Mouse (Mus musculus) CH12.LX (cell line): Measurements from ENCODE around the gene Kcnq4. TPM values are rescaled to one million over a fixed set of nuclear protein-coding genes. Genes with fewer than 3 reads are reported as not detected.

Source experiments
- DNase-seq: peaks from one replicate; pipeline ENCODE4 v3.0.0-alpha.2; 2013; ENCODE audit errors: extremely low read depth
- H3K27ac ChIP-seq: 2 replicates; pipeline ENCODE4 v1.5.1; 2012; ENCODE audit warnings: low read depth, mild to moderate bottlenecking, control low read depth, moderate library complexity; ENCODE audit not compliant: insufficient read depth
- H3K27me3 ChIP-seq: replicated peaks from 2 replicates; pipeline ENCODE3; 2012; ENCODE audit warnings: inconsistent platforms
- H3K36me3 ChIP-seq, 2 experiments: replicated peaks in 1 of 2; 2 replicates each; pipeline versions ENCODE3 to v1.6.1; 2012; ENCODE audit warnings: inconsistent platforms in 1 of 2, low read length in 1 of 2, mild to moderate bottlenecking in 1 of 2, mixed read lengths in 1 of 2, moderate library complexity in 1 of 2; ENCODE audit not compliant: control insufficient read depth in 1 of 2, insufficient read depth in 1 of 2
- H3K4me1 ChIP-seq, 2 experiments: 2 replicates each; pipeline ENCODE4 v1.6.1; 2012; ENCODE audit warnings: inconsistent platforms in 1 of 2, moderate library complexity in 1 of 2; ENCODE audit not compliant: insufficient read depth in 2 of 2, control insufficient read depth in 1 of 2
- H3K4me2 ChIP-seq: 2 replicates; pipeline ENCODE4 v1.6.1; 2012; ENCODE audit warnings: low read depth, mild to moderate bottlenecking, control low read depth; ENCODE audit not compliant: poor library complexity, insufficient read depth, severe bottlenecking
- H3K4me3 ChIP-seq, 3 experiments: fragments of 150-350 bp in 1 of 3; sonication (generic) in 1 of 3; replicated peaks in 1 of 3; 2 replicates each; pipeline versions ENCODE3 to v1.5.1; 2011 to 2012; ENCODE audit warnings: low read depth in 2 of 3, low read length in 2 of 3, mild to moderate bottlenecking in 2 of 3, moderate library complexity in 2 of 3, control low read depth in 1 of 3, improper control_type of control experiment in 1 of 3, inconsistent platforms in 1 of 3, mixed read lengths in 1 of 3; ENCODE audit not compliant: poor library complexity in 1 of 3
- H3K79me2 ChIP-seq: replicated peaks from 2 replicates; pipeline ENCODE4 v1.6.1; 2012; ENCODE audit warnings: mild to moderate bottlenecking, moderate library complexity; ENCODE audit not compliant: control insufficient read depth, poor library complexity, insufficient read depth, severe bottlenecking; ENCODE audit errors: extremely low read depth
- H3K9ac ChIP-seq: 2 replicates; pipeline ENCODE4 v1.6.1; 2012; ENCODE audit warnings: low read depth, mild to moderate bottlenecking, control low read depth, moderate library complexity; ENCODE audit not compliant: insufficient read depth
- H3K9me3 ChIP-seq: replicated peaks from 2 replicates; pipeline ENCODE3; 2012; ENCODE audit warnings: low read length, inconsistent platforms, mixed read lengths
- BHLHE40 ChIP-seq: IDR thresholded peaks from 2 replicates; pipeline ENCODE4 v1.6.1; 2011; ENCODE audit warnings: mild to moderate bottlenecking, low read depth, low read length, improper control_type of control experiment
- CHD1 ChIP-seq: IDR thresholded peaks from 2 replicates; pipeline ENCODE4 v1.6.1; 2012; ENCODE audit warnings: low read depth, low read length, improper control_type of control experiment, inconsistent platforms
- CHD2 ChIP-seq: IDR thresholded peaks from 2 replicates; pipeline ENCODE4 v1.6.1; 2011; ENCODE audit warnings: low read length, improper control_type of control experiment
- CTCF ChIP-seq, 2 experiments: IDR thresholded peaks in 1 of 2; conservative IDR thresholded peaks in 1 of 2; 2 replicates each; pipeline ENCODE4 v1.5.1; 2011 to 2012; ENCODE audit warnings: low read depth in 2 of 2, low read length in 2 of 2, improper control_type of control experiment in 1 of 2, inconsistent platforms in 1 of 2, mild to moderate bottlenecking in 1 of 2, moderate library complexity in 1 of 2
- E2F4 ChIP-seq: IDR thresholded peaks from 2 replicates; pipeline ENCODE4 v1.6.1; 2011; ENCODE audit warnings: low read depth, low read length, improper control_type of control experiment; ENCODE audit not compliant: insufficient replicate concordance
- EP300 ChIP-seq: IDR thresholded peaks from 2 replicates; pipeline ENCODE4 v1.6.1; 2011; ENCODE audit warnings: low read length, improper control_type of control experiment
- GABPA ChIP-seq: IDR thresholded peaks from 2 replicates; pipeline ENCODE4 v1.6.1; 2012; ENCODE audit warnings: low read depth, low read length, improper control_type of control experiment, inconsistent platforms; ENCODE audit not compliant: insufficient replicate concordance
- IRF4 ChIP-seq: IDR thresholded peaks from 2 replicates; pipeline ENCODE4 v1.6.1; 2014; ENCODE audit warnings: low read depth, mild to moderate bottlenecking, inconsistent platforms, low read length, improper control_type of control experiment
- JUND ChIP-seq: conservative IDR thresholded peaks from 2 replicates; pipeline ENCODE4 v1.6.1; 2011; ENCODE audit warnings: low read depth, low read length, improper control_type of control experiment
- KAT2A ChIP-seq: IDR thresholded peaks from 2 replicates; pipeline ENCODE4 v1.6.1; 2012; ENCODE audit warnings: low read length, improper control_type of control experiment, inconsistent platforms; ENCODE audit not compliant: insufficient replicate concordance
- MAFK ChIP-seq: IDR thresholded peaks from 2 replicates; pipeline ENCODE4 v1.6.1; 2011; ENCODE audit warnings: low read length, improper control_type of control experiment; ENCODE audit not compliant: insufficient replicate concordance
- MAX ChIP-seq: IDR thresholded peaks from 2 replicates; pipeline ENCODE4 v1.6.1; 2011; ENCODE audit warnings: low read length, improper control_type of control experiment
- MAZ ChIP-seq: IDR thresholded peaks from 2 replicates; pipeline ENCODE4 v1.6.1; 2012; ENCODE audit warnings: low read depth, mild to moderate bottlenecking, inconsistent platforms, low read length, improper control_type of control experiment, moderate library complexity
- MEF2A ChIP-seq: IDR thresholded peaks from 2 replicates; pipeline ENCODE4 v1.6.1; 2014; ENCODE audit warnings: low read depth, mild to moderate bottlenecking, inconsistent platforms, low read length, improper control_type of control experiment, borderline replicate concordance
- MXI1 ChIP-seq: IDR thresholded peaks from 2 replicates; pipeline ENCODE4 v1.6.1; 2011; ENCODE audit warnings: mild to moderate bottlenecking, low read depth, low read length, improper control_type of control experiment
- NELFE ChIP-seq: IDR thresholded peaks from 2 replicates; pipeline ENCODE4 v1.6.1; 2011; ENCODE audit warnings: low read depth, low read length, improper control_type of control experiment
- NRF1 ChIP-seq: IDR thresholded peaks from 2 replicates; pipeline ENCODE4 v1.6.1; 2014; ENCODE audit warnings: low read depth, mild to moderate bottlenecking, inconsistent platforms, low read length, improper control_type of control experiment, moderate library complexity
- PAX5 ChIP-seq: IDR thresholded peaks from 2 replicates; pipeline ENCODE4 v1.6.1; 2012; ENCODE audit warnings: low read length, inconsistent platforms, mixed read lengths
- POLR2A ChIP-seq: IDR thresholded peaks from 2 replicates; pipeline ENCODE4 v1.6.1; 2011; ENCODE audit warnings: low read depth, mild to moderate bottlenecking, improper control_type of control experiment, low read length
- POLR2AphosphoS2 ChIP-seq: IDR thresholded peaks from 2 replicates; pipeline ENCODE4 v1.6.1; 2011; ENCODE audit warnings: low read depth, low read length, improper control_type of control experiment
- RCOR1 ChIP-seq: conservative IDR thresholded peaks from 2 replicates; pipeline ENCODE4 v1.6.1; 2012; ENCODE audit warnings: low read depth, mild to moderate bottlenecking, inconsistent platforms, low read length, improper control_type of control experiment
- TBP ChIP-seq: conservative IDR thresholded peaks from 2 replicates; pipeline ENCODE4 v1.6.1; 2011; ENCODE audit warnings: low read depth, low read length, improper control_type of control experiment
- USF2 ChIP-seq: conservative IDR thresholded peaks from 2 replicates; pipeline ENCODE4 v1.6.1; 2011; ENCODE audit warnings: low read depth, low read length, improper control_type of control experiment
- ZC3H11A ChIP-seq: IDR thresholded peaks from 2 replicates; pipeline ENCODE4 v1.6.1; 2012; ENCODE audit warnings: low read depth, mild to moderate bottlenecking, inconsistent platforms, low read length, improper control_type of control experiment
- ZMIZ1 ChIP-seq: IDR thresholded peaks from 2 replicates; pipeline ENCODE4 v1.6.1; 2012; ENCODE audit warnings: low read depth, mild to moderate bottlenecking, inconsistent platforms, low read length, improper control_type of control experiment
- ZNF384 ChIP-seq: IDR thresholded peaks from 2 replicates; pipeline ENCODE4 v1.6.1; 2012; ENCODE audit warnings: low read depth, low read length, improper control_type of control experiment, inconsistent platforms
- dilution Hi-C: fragments of 300-500 bp; cut with MboI; formaldehyde crosslinking; loops from 2 replicates; pipeline ENCODE4 v1.14.3; 2020; ENCODE audit warnings: low sequenced_read_pairs; ENCODE audit not compliant: extremely low pct_unique_long_range_greater_than_20kb, extremely low pct_ligation_motif_present
- in situ Hi-C: fragments of 300-500 bp; cut with MboI; formaldehyde crosslinking; loops from 3 replicates; pipeline ENCODE4 v1.14.3; 2019; ENCODE audit warnings: low sequenced_read_pairs, low pct_ligation_motif_present, low pct_unique_long_range_greater_than_20kb, mixed read lengths
- polyA plus RNA-seq: library from polyadenylated mRNA; unstranded; fragments of >175 nt; gene quantifications from 2 replicates; pipeline ENCODE4 v1.2.1, GENCODE M21; 2012; ENCODE audit warnings: low read depth; ENCODE audit not compliant: insufficient read length
- total RNA-seq, 2 experiments: library from RNA; depleted of rRNA; stranded (reverse); fragments of 300-350 nt in 1 of 2; fragments of >200 nt in 1 of 2; gene quantifications; 2 replicates each; pipeline ENCODE4 v1.2.3; 2012 to 2014

Kcnq4 gene
- total and polyA plus RNA-seq, 3 experiments: 0.08 to 0.10 TPM; not detected in 1

DNA sequence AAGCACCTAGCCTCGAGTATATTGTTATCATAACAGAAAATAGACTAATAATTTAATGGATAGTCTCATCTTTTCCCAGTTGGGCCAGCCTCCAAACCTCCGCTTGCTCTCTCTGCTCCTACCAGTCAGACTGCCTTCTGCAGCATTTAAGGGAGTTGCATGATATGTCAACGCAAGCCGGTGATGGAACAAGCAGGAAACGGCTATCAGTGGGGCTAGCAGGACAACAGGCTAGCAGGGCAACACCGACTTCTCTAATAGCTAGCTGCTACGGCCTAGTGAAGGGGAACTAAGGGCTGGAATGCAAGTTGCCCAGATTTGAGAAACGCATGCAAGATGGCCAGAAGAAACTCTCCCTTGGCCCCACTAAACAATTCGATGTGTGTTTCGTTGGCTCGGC, 20.6 kb downstream of the Kcnq4 start:
- Histone ChIP-seq H3K27ac (no peak overlapping the region), H3K4me2 (no peak overlapping the region), H3K4me1 (peaks cover 13 to 37% of the 10 kb centered on the region in 2 experiments), H3K9ac (no peak overlapping the region), H3K36me3 (no peaks in the 10 kb centered on the region), H3K9me3 (no peaks in the 10 kb centered on the region), H3K79me2 (no peaks in the 10 kb centered on the region), H3K4me3 (no peak overlapping the region), H3K27me3 (peaks cover 63% of the 10 kb centered on the region)
- TF ChIP-seq IRF4 (no peak), ZNF384 (no peak), CHD2 (no peak), BHLHE40 (no peak), USF2 (no peak), E2F4 (no peak), TBP (no peak), ZMIZ1 (no peak), ZC3H11A (no peak), POLR2A (no peak), PAX5 (no peak), CHD1 (no peak), MAX (no peak)
- DNase-seq: no peak
- dilution Hi-C loops: no loop called here
- in situ Hi-C loops: no loop called here

DNA sequence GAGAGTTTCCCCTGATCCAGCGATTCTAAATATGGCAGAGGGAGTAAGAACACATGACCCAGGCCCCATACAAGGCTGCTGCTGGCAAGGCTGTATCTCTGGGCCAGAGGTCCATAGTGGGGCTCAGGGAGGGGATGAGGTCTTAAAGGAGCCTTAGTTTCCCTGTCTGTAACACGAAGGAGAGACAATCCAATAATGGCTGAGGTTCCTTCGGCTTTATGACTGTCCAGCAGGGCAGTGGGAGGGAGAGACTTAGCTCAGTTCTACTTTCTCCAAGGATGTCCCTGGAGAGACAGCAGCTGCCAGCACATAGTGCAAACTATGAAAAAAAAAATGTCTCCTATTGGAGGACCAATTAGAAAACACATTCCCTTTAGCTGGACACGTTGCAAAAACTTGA, 22.2 kb downstream of the Kcnq4 start:
- Histone ChIP-seq H3K4me3 (no peak overlapping the region), H3K9ac (no peak overlapping the region), H3K27ac (no peak overlapping the region), H3K4me2 (no peak overlapping the region), H3K27me3 (peaks cover 47% of the 10 kb centered on the region), H3K36me3 (no peaks in the 10 kb centered on the region), H3K79me2 (no peaks in the 10 kb centered on the region), H3K9me3 (no peaks in the 10 kb centered on the region), H3K4me1 (peaks cover 10 to 30% of the 10 kb centered on the region in 2 experiments)
- dilution Hi-C loops (no loop called here), in situ Hi-C loops (no loop called here)
- no peak for DNase-seq
- TF ChIP-seq CHD1: no peak
- TF ChIP-seq MAFK: no peak
- TF ChIP-seq MXI1: no peak

DNA sequence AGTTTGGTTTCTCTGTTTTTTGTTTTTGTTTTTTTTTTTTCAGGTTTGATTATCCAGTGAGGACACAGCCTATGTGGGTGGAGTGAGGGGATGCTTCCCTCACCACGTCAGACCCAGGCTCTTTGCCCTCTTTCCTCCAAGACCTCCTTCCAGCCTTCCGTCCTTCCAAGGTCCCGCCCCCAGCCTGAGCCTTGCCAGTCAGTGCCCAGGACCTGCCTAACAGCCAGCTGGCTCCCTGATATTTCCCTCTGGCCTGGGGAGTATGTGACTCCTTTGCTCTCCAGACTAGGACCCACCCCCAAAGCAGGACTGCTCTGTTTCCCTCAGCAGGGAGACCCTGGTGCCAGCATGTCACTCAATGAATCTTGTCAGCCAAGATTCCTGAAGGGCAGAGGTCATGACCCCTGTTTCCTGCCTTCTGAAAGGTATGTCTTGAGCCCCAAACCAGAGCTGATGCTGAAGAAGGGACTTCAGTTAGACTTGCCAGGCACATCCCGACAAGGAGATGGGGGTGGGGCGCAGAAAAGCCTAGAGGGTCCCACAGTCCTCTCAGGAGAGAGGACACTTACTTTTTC, 22.8 kb downstream of the Kcnq4 start:
- in situ Hi-C loops (no loop called here), dilution Hi-C loops (no loop called here)
- no peak for TF ChIP-seq POLR2A
- no peak for TF ChIP-seq JUND
- TF ChIP-seq KAT2A: no peak
- TF ChIP-seq TBP: no peak
- no peak for TF ChIP-seq MAZ
- TF ChIP-seq CHD1: no peak
- no peak for TF ChIP-seq ZC3H11A
- TF ChIP-seq CTCF (conservative IDR thresholded peaks at IDR 0.05 in 1 of 2, IDR thresholded peaks at IDR 0.05 in 1 of 2; ENCODE audit: low read depth in 2 of 2, low read length in 2 of 2): no peak
- TF ChIP-seq NELFE: no peak
- no peak for TF ChIP-seq NRF1
- no peak for TF ChIP-seq GABPA
- TF ChIP-seq POLR2AphosphoS2: no peak
- no peak for TF ChIP-seq USF2
- TF ChIP-seq MEF2A: no peak
- TF ChIP-seq EP300: no peak
- TF ChIP-seq RCOR1: no peak
- no peak for TF ChIP-seq MAX
- no peak for DNase-seq
- no peaks in the 10 kb centered on the region for H3K79me2 ChIP-seq
- H3K27ac ChIP-seq: no peak overlapping the region
- H3K27me3 ChIP-seq: peaks cover 45% of the 10 kb centered on the region
- H3K4me3 ChIP-seq: no peak overlapping the region
- no peak overlapping the region for H3K9ac ChIP-seq
- no peak overlapping the region for H3K4me2 ChIP-seq
- peaks cover 9 to 26% of the 10 kb centered on the region in 2 experiments for H3K4me1 ChIP-seq
- H3K36me3 ChIP-seq: no peaks in the 10 kb centered on the region
- no peaks in the 10 kb centered on the region for H3K9me3 ChIP-seq
